Mouse (Mus musculus): Measurements from ENCODE around the gene Map1b.

DNA sequence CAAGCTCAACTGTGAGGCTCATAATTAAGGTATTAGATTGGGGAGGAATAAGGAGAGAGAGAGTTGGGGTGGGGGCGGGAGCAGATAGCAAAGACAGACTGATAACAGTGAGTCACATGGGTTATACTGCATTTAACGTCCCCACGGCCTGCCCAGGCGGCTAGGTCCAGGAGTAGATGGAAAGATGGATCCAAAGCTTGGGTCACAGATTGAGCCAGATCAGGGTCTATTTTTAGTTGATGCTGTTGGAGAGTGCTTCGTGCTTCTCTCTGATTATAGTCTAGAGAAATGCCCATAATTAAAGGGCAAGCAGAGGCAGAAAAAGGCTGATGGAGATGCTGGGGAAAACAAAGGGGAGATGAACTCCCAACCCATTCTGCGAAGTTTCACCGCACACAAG is 61.4 kb downstream of the Map1b start:
- TF ChIP-seq POLR2A (IDR thresholded peaks at IDR 0.05; ENCODE audit: borderline replicate concordance, extremely low read depth, low read depth, low read length) (no peak), CTCF (IDR thresholded peaks at IDR 0.05; ENCODE audit: insufficient read depth, low read length) (no peak)
